Mouse (Mus musculus) liver, embryonic 11.5 days (tissue): ENCODE results near the gene Cers6. TPM values are rescaled to one million over a fixed set of nuclear protein-coding genes. Genes with fewer than 3 reads are reported as not detected.
A peak's percentile ranks its signal among the peaks of the same experiment; 100 is the strongest.

Experiments
- ATAC-seq: fragments of 200-750 bp; cut with Nextera tagmentation; replicated peaks from 2 replicates; pipeline ENCODE4 v1.8.0; 2017; ENCODE audit warnings: moderate number of reproducible peaks, mild to moderate bottlenecking, moderate TSS enrichment, moderate library complexity; ENCODE audit not compliant: low FRiP score
- DNase-seq: peaks from one replicate; pipeline ENCODE4 v3.0.0-alpha.2; 2017; ENCODE audit warnings: low spot score
- H3K27ac ChIP-seq: fragments of 300-500 bp; sonication (generic); 2 replicates; pipeline ENCODE4 v1.5.1; 2014; ENCODE audit warnings: mild to moderate bottlenecking, low read depth, low read length, control low read depth
- H3K27me3 ChIP-seq: fragments of 300-500 bp; sonication (generic); replicated peaks from 2 replicates; pipeline ENCODE4 v1.6.1; 2014; ENCODE audit warnings: low read length, mixed read lengths; ENCODE audit not compliant: control insufficient read depth, insufficient read depth
- H3K36me3 ChIP-seq: fragments of 300-500 bp; sonication (generic); 2 replicates; pipeline ENCODE4 v1.6.1; 2014; ENCODE audit warnings: mild to moderate bottlenecking, low read length, moderate library complexity, mixed read lengths; ENCODE audit not compliant: control insufficient read depth, insufficient read depth
- H3K4me1 ChIP-seq: fragments of 300-500 bp; sonication (generic); replicated peaks from 2 replicates; pipeline ENCODE4 v1.6.1; 2014; ENCODE audit warnings: low read length, mixed read lengths; ENCODE audit not compliant: control insufficient read depth, insufficient read depth
- H3K4me2 ChIP-seq: fragments of 300-500 bp; sonication (generic); 2 replicates; pipeline ENCODE4 v1.6.1; 2014; ENCODE audit warnings: mild to moderate bottlenecking, control low read depth, moderate library complexity
- H3K4me3 ChIP-seq: fragments of 300-500 bp; sonication (generic); 2 replicates; pipeline ENCODE4 v1.5.1; 2014; ENCODE audit warnings: low read depth, low read length, control low read depth
- H3K9ac ChIP-seq: fragments of 300-500 bp; sonication (generic); 2 replicates; pipeline ENCODE4 v1.6.1; 2014; ENCODE audit warnings: low read depth, low read length, control low read depth
- H3K9me3 ChIP-seq: fragments of 300-500 bp; sonication (generic); 2 replicates; pipeline ENCODE4 v1.6.1; 2016; ENCODE audit warnings: low read length, inconsistent platforms, mixed read lengths; ENCODE audit not compliant: control insufficient read depth
- WGBS: fragments of 180-500 bp; shearing (Covaris S2); extraction: QIAGEN DNeasy Blood & Tissue Kit; methylation state at CpG from one replicate; pipeline ENCODE4 v1.1.7; 2014; 5-methylcytosine and 5-hydroxymethylcytosine counted together
- polyA plus RNA-seq: library from polyadenylated mRNA; unstranded; fragments of >200 nt; fragmentation: Nextera tagmentation; extraction: Ambion mirVana; gene quantifications from 2 replicates; pipeline ENCODE4 v1.2.1, GENCODE M21; 2014

The Cers6 gene
- polyA plus RNA-seq, 1 experiment from 2014 or later = 17.6 TPM

GRCm38 (mm10) chr2:68873653-68874441 lies 12.6 kb downstream of the Cers6 start:
- no peaks in the 10 kb centered on the region for H3K9me3 ChIP-seq
- DNase-seq = no peak
- no peaks in the 10 kb centered on the region for H3K36me3 ChIP-seq
- H3K27ac ChIP-seq = no peak overlapping the region
- no peaks in the 10 kb centered on the region for H3K27me3 ChIP-seq
- H3K4me1 ChIP-seq = peaks cover 14% of the 10 kb centered on the region
- no peak overlapping the region for H3K4me3 ChIP-seq
- peak overlapping the region; percentile 19; the same call in 1 of the 2 replicates for H3K4me2 ChIP-seq
- no peak overlapping the region for H3K9ac ChIP-seq
- WGBS = 59% methylated on average over 15 of the region's 15 CpGs
- ATAC-seq = 0 out of 2 replicates have a peak, but pooled peaks have one; percentile 36

GRCm38 (mm10) chr2:68874575-68874974 lies 13.3 kb downstream of the Cers6 start:
- no peaks in the 10 kb centered on the region for H3K27me3 ChIP-seq
- no peak overlapping the region for H3K27ac ChIP-seq
- H3K4me3 ChIP-seq = no peak overlapping the region
- H3K9ac ChIP-seq = no peak overlapping the region
- DNase-seq (no peak), ATAC-seq (no peak)
- H3K4me1 ChIP-seq = peaks cover 14% of the 10 kb centered on the region
- H3K9me3 ChIP-seq = no peaks in the 10 kb centered on the region
- H3K4me2 ChIP-seq = no peak overlapping the region
- WGBS = 75% methylated on average over 6 of the region's 6 CpGs
- H3K36me3 ChIP-seq = no peaks in the 10 kb centered on the region

DNA sequence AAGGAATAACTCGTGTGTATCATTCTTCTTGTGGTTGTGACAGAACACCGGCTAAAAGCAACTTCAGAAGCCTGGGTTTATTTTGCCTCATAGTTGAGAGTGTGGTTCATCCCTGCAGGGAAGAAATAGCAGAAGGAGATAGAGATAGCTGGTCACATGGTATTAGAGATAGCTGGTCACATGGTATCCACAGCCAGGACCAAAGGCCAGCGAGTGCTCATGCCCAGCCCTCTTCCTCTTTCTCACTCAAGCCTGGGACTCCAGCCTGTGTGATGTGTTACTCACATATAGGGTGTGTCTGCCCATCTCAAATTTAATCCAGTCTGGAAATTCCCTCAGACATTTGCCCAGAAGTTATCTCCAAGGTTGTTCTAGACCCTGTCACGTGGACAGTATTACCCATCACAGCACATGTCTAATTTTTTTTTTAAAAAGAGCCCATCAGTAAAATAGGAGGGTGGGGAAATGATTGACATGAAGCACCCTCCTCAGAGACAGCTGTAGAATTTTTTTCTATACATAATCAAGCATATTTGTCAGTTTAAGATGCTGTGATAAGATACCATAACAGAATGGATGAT lies 17.9 kb downstream of the Cers6 start:
- Histone ChIP-seq H3K27ac (no peak overlapping the region), H3K36me3 (no peaks in the 10 kb centered on the region), H3K27me3 (no peaks in the 10 kb centered on the region), H3K4me2 (no peak overlapping the region), H3K9me3 (no peaks in the 10 kb centered on the region), H3K4me1 (peaks cover 4% of the 10 kb centered on the region), H3K4me3 (no peak overlapping the region), H3K9ac (no peak overlapping the region)
- DNase-seq (no peak), ATAC-seq (no peak)
- 49% methylated on average over 4 of the region's 4 CpGs for WGBS

DNA sequence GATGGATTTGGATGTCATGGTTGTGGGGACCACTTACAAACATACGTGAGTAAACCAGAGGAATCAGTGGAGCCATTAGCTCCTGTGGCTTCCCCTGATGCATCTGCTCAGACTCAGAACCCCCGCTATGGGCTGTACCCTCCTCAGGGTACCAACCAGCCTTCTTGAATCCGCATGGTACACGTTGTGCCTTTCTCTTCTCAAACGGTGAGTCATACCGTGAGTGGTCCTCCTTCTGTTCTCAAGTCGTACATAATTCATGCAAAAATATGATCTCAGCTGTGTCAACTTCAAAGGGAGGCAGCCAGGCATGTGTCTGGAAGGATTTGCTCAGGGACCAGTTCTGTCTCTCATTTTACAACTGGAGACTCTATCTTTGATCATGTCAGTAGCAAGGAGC lies 23.3 kb downstream of the Cers6 start:
- WGBS = 77% methylated on average over 7 of the region's 7 CpGs

DNA sequence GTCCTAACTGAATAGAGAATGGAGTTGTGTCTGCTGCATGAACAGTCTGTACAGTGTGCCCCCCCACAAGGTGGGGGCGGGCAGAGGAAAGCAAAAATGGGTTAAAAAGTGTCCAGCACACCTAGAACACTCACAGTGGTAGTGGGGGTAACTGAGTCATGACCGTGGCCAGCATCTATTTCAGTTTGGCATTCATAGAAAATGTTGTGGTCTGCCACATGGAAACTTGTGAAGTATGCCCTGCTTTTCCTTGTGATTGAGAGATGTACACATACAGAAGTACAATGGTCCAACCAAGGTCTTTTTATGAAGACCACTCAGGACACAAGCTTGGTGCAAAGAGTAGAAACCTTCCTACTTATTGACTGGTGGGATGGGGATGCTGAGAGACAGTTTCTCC lies 24.0 kb downstream of the Cers6 start:
- 93% methylated on average over 2 of the region's 2 CpGs for WGBS
- ATAC-seq = no peak
- DNase-seq = no peak
- no peak overlapping the region for H3K27ac ChIP-seq
- no peaks in the 10 kb centered on the region for H3K27me3 ChIP-seq
- no peak overlapping the region for H3K4me3 ChIP-seq
- no peaks in the 10 kb centered on the region for H3K9me3 ChIP-seq
- H3K9ac ChIP-seq = no peak overlapping the region
- peaks cover 10% of the 10 kb centered on the region; the same call in 1 of the 2 replicates for H3K4me1 ChIP-seq
- H3K4me2 ChIP-seq = no peak overlapping the region
- H3K36me3 ChIP-seq = no peaks in the 10 kb centered on the region

More for the DNA sequence above, 23.3 kb downstream of the Cers6 start:
- Histone ChIP-seq H3K4me3 (no peak overlapping the region), H3K27ac (no peak overlapping the region), H3K9me3 (no peaks in the 10 kb centered on the region), H3K4me2 (no peak overlapping the region), H3K4me1 (peaks cover 10% of the 10 kb centered on the region; the same call in 1 of the 2 replicates), H3K36me3 (no peaks in the 10 kb centered on the region), H3K9ac (no peak overlapping the region), H3K27me3 (no peaks in the 10 kb centered on the region)
- ATAC-seq = no peak
- DNase-seq = no peak

DNA sequence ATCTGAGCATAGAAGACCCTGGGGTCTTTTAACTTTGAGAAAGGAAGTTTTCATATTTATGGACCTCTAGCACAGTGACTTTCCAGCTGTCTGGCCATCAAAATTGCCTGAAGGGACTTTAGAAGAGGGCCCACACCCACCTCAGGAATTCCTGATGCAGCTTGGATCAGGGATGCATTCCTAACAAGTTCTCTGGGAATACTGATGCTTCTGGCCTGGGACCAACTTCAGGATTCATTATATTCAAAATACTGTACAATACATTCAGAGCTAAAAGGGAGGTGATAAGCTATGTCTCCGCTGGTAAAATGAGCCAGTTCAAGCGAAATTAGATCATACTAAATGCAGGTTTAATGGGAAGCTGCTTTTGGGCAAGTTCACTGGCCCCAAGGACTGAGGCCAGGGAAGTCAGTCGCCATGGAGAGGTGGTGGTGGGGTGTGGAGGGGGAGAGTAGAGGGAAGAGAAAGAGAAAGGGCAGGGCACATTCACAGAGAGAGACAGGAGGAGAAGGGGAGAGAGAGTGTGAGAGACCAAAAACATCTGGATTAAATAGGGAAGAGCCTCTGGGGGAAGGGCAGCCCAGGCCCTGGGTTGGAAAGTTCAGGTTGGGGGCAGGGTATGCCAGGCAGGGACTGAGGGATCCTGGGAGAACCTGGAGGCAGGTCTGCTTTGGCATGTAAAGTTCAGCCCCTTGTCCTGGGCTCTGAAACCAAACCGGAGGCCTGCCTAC lies 24.7 kb downstream of the Cers6 start:
- no peak overlapping the region for H3K4me2 ChIP-seq
- no peak overlapping the region for H3K4me3 ChIP-seq
- ATAC-seq (no peak), DNase-seq (no peak)
- WGBS = 46% methylated on average over 4 of the region's 4 CpGs
- no peaks in the 10 kb centered on the region for H3K9me3 ChIP-seq
- H3K27ac ChIP-seq = no peak overlapping the region
- no peaks in the 10 kb centered on the region for H3K36me3 ChIP-seq
- H3K27me3 ChIP-seq = no peaks in the 10 kb centered on the region
- peaks cover 10% of the 10 kb centered on the region; the same call in 1 of the 2 replicates for H3K4me1 ChIP-seq
- H3K9ac ChIP-seq = no peak overlapping the region

DNA sequence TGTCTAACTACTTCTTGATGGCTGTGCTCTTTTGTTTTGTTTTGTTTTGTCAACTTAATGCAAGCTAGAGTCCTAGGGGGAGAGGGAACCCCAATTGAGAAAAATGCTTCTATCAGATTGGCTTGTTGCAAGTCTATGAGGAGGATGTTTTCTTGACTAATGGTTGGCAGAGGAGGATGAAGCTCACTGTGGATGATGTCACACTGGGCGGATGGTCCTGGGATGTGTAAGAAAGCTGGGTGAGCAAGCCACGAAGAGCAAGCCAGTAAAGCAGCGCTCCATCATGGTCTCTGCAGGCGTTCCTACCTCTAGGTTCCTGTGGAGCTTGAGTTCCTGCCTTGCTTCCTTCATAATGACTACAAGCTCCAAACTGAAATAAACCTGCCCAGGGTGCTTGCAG lies 25.4 kb downstream of the Cers6 start:
- H3K4me1 ChIP-seq = peaks cover 10% of the 10 kb centered on the region; the same call in 1 of the 2 replicates
- no peak overlapping the region for H3K4me3 ChIP-seq
- no peak overlapping the region for H3K27ac ChIP-seq
- ATAC-seq (no peak), DNase-seq (no peak)
- 80% methylated on average over 4 of the region's 4 CpGs for WGBS
- H3K36me3 ChIP-seq = no peaks in the 10 kb centered on the region
- no peaks in the 10 kb centered on the region for H3K27me3 ChIP-seq
- no peaks in the 10 kb centered on the region for H3K9me3 ChIP-seq
- no peak overlapping the region for H3K4me2 ChIP-seq
- no peak overlapping the region for H3K9ac ChIP-seq

DNA sequence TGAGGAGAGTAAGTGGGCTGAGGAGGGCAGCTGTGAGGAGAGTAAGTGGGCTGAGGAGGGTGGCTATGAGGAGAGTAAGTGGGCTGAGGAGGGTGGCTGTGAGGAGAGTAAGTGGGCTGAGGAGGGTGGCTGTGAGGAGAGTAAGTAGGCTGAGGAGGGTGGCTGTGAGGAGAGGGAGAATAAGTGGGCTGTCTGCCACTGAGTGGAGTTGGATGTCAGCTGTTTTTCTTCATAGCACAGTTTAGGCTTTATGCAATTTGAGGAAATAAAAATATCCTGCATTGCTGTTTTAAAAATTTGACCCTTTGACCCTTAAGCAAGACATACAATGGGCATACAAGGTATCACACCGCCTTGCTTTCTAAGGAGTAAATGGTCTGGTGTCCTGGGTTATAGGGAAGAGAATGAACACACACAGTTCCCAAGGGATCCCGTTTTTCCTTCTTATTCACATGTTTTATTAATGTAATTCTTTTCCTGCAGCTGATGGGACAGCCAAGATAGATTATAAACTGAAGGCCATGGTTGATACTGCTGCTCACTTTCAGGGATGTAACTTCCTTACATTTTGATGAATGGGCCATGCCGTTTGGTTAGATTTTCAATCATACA lies 27.0 kb downstream of the Cers6 start:
- H3K27me3 ChIP-seq = no peaks in the 10 kb centered on the region
- H3K9ac ChIP-seq = no peak overlapping the region
- no peak overlapping the region for H3K4me2 ChIP-seq
- H3K27ac ChIP-seq = no peak overlapping the region
- DNase-seq (no peak), ATAC-seq (no peak)
- 81% methylated on average over 3 of the region's 3 CpGs for WGBS
- H3K4me3 ChIP-seq = no peak overlapping the region
- H3K9me3 ChIP-seq = no peaks in the 10 kb centered on the region
- H3K36me3 ChIP-seq = no peaks in the 10 kb centered on the region
- H3K4me1 ChIP-seq = peaks cover 10% of the 10 kb centered on the region; the same call in 1 of the 2 replicates
